13 mouse cellular contexts compared by ENCODE assay signal in genomic region chr4:141868051-141868450, GRCm38 (mm10). TPM values are rescaled to one million over a fixed set of nuclear protein-coding genes. Genes with fewer than 3 reads are reported as not detected.
DNase-seq lines count a peak whose midpoint lies in the region; ATAC-seq and TF ChIP-seq lines count a peak whose summit lies in the region.
"Had no signal": no experiment of that assay in that cellular context is flagged by ENCODE, and none has a peak within 500 bp of the region (broad histone marks: within the 10 kb centered on the region; RNA-seq: fewer than 3 reads in every experiment).

No protein-coding gene starts in this region.

- intact Hi-C loops in left cerebral cortex, adult 2 months (cut with DNase I): no loop called here
- intact Hi-C loops in left cerebral cortex, postnatal 4 days (cut with DNase I): no loop called here

- DNase-seq in heart, adult 11 months: peak; percentile 94
- DNase-seq in heart, adult 8-10 months (ENCODE audit: low spot score): no peak
- peak in 1 of 2 experiments; percentile 11 for DNase-seq in left cerebral cortex, adult 2 months (ENCODE audit: extremely low spot score in 1 of 2, low spot score in 2 of 2)
- no peak for DNase-seq in left cerebral cortex, postnatal 4 days
- no peak for DNase-seq in embryonic facial prominence, embryonic 14.5 days (ENCODE audit: low spot score)
- DNase-seq in frontal cortex, postnatal 36 days (ENCODE audit: low spot score in 2 of 2): no peak
- no peak for DNase-seq in layer of hippocampus, adult 9-10 months (ENCODE audit: low spot score)
- DNase-seq: layer of hippocampus, postnatal 36 days; thymus, adult 18-20 months had no signal

- 73% methylated on average over 10 of the region's 10 CpGs for WGBS in embryonic facial prominence, embryonic 14.5 days
- 71% methylated on average over 10 of the region's 10 CpGs for WGBS in midbrain, embryonic 15.5 days

- H3K36me3 ChIP-seq in embryonic facial prominence, embryonic 14.5 days (ENCODE audit: control insufficient read depth, insufficient read depth, low read length): no peaks in the 10 kb centered on the region
- no peaks in the 10 kb centered on the region for H3K36me3 ChIP-seq in midbrain, embryonic 15.5 days (replicated peaks)

- H3K27ac ChIP-seq in left cerebral cortex, adult 2 months: peak overlapping the region; percentile 81
- peak overlapping the region; percentile 53 for H3K27ac ChIP-seq in embryonic facial prominence, embryonic 14.5 days (replicated peaks; ENCODE audit: low read depth, low read length)
- peak overlapping the region; percentile 62 for H3K27ac ChIP-seq in midbrain, embryonic 15.5 days
- H3K27ac ChIP-seq: liver, embryonic 15.5 days had no signal

- H3K27me3 ChIP-seq in embryonic facial prominence, embryonic 14.5 days (replicated peaks; ENCODE audit: control insufficient read depth, insufficient read depth, low read length): no peaks in the 10 kb centered on the region
- no peaks in the 10 kb centered on the region for H3K27me3 ChIP-seq in midbrain, embryonic 15.5 days (replicated peaks)
- H3K27me3 ChIP-seq: liver, embryonic 15.5 days had no signal

- no peak overlapping the region for H3K4me2 ChIP-seq in embryonic facial prominence, embryonic 14.5 days (ENCODE audit: low read depth, low read length)
- no peak overlapping the region for H3K4me2 ChIP-seq in midbrain, embryonic 15.5 days
- H3K4me2 ChIP-seq: liver, embryonic 15.5 days had no signal

- H3K9me3 ChIP-seq in embryonic facial prominence, embryonic 14.5 days (ENCODE audit: control insufficient read depth, low read length): no peaks in the 10 kb centered on the region
- H3K9me3 ChIP-seq in midbrain, embryonic 15.5 days: no peaks in the 10 kb centered on the region
- H3K9me3 ChIP-seq: liver, embryonic 15.5 days had no signal

- ATAC-seq in embryonic facial prominence, embryonic 14.5 days (ENCODE audit: low read depth): no peak
- no peak for ATAC-seq in midbrain, embryonic 15.5 days (replicated peaks)
- ATAC-seq: CD4-positive, CD25-positive, alpha-beta regulatory T cell, adult 4 months had no signal

- no peak for TF ChIP-seq CTCF in left cerebral cortex, adult 2 months (IDR thresholded peaks at IDR 0.05)

- peaks cover 22% of the 10 kb centered on the region; the same call in 1 of the 2 replicates for H3K4me1 ChIP-seq in embryonic facial prominence, embryonic 14.5 days (ENCODE audit: control insufficient read depth, insufficient read depth, low read length)
- H3K4me1 ChIP-seq in midbrain, embryonic 15.5 days: peaks cover 57% of the 10 kb centered on the region

- H3K9ac ChIP-seq in embryonic facial prominence, embryonic 14.5 days (ENCODE audit: low read depth, low read length): no peak overlapping the region
- H3K9ac ChIP-seq in midbrain, embryonic 15.5 days: no peak overlapping the region
- H3K9ac ChIP-seq: liver, embryonic 15.5 days had no signal

- 0 out of 2 replicates have a peak overlapping the region, but pooled peaks have one; percentile 18 for H3K4me3 ChIP-seq in left cerebral cortex, adult 2 months
- no peak overlapping the region for H3K4me3 ChIP-seq in embryonic facial prominence, embryonic 14.5 days (ENCODE audit: low read depth, low read length)
- no peak overlapping the region for H3K4me3 ChIP-seq in midbrain, embryonic 15.5 days
- H3K4me3 ChIP-seq: liver, embryonic 15.5 days had no signal

RNA-seq across cellular contexts. Expression of gene Efhd2, which starts 6.7 kb away (rescaled TPM):
- 10 to 100 TPM; 18.1 to 21.4 (median 19.6) TPM for total RNA-seq in heart, adult 8-10 months (2022)
- total RNA-seq in left cerebral cortex, adult 2 months (2021): 100 to 1,000 TPM; 271 to 279 TPM
- total RNA-seq in left cerebral cortex, postnatal 4 days (2021): 10 to 100 TPM; 29.5 to 31.8 TPM
- polyA plus RNA-seq in embryonic facial prominence, embryonic 14.5 days (2014; fragmentation: Nextera tagmentation; extraction: Ambion mirVana): 61.6 and 62.1 TPM in 2 replicates
- polyA plus RNA-seq in midbrain, embryonic 15.5 days (2015; fragmentation: Nextera tagmentation; extraction: Ambion mirVana): 71.5 and 82.6 TPM in 2 replicates

RNA-seq across cellular contexts. Expression of gene Ctrc, which starts 21.9 kb away (rescaled TPM):
- total RNA-seq in heart, adult 8-10 months (2022): not detected
- not detected for total RNA-seq in left cerebral cortex, adult 2 months (2021)
- not detected for total RNA-seq in left cerebral cortex, postnatal 4 days (2021)
- not detected in 2 replicates for polyA plus RNA-seq in embryonic facial prominence, embryonic 14.5 days (2014; fragmentation: Nextera tagmentation; extraction: Ambion mirVana)
- polyA plus RNA-seq in midbrain, embryonic 15.5 days (2015; fragmentation: Nextera tagmentation; extraction: Ambion mirVana): not detected in 2 replicates
- total RNA-seq: layer of hippocampus, postnatal 36 days had no signal
- polyA plus RNA-seq: CD4-positive, CD25-positive, alpha-beta regulatory T cell, adult 4 months; kidney, adult 2 months; liver, embryonic 15.5 days had no signal

RNA-seq across cellular contexts. Expression of gene Cela2a, which starts 42.1 kb away (rescaled TPM):
- 1 to 10 TPM in 1 of 4 experiments, not detected in 3; 1.0 TPM for total RNA-seq in heart, adult 8-10 months (2022)
- not detected for total RNA-seq in left cerebral cortex, adult 2 months (2021)
- total RNA-seq in left cerebral cortex, postnatal 4 days (2021): not detected
- polyA plus RNA-seq in embryonic facial prominence, embryonic 14.5 days (2014; fragmentation: Nextera tagmentation; extraction: Ambion mirVana): not detected in 2 replicates
- polyA plus RNA-seq in midbrain, embryonic 15.5 days (2015; fragmentation: Nextera tagmentation; extraction: Ambion mirVana): 0.36 and 0.43 TPM in 2 replicates
- total RNA-seq: layer of hippocampus, postnatal 36 days had no signal
- polyA plus RNA-seq: CD4-positive, CD25-positive, alpha-beta regulatory T cell, adult 4 months had no signal

Comparison
In these comparisons a context has a peak if more than half of its experiments do, and no peak if none do; other contexts are left out.
1. RNA of gene Efhd2, which starts 6.7 kb away (total RNA-seq): 271 to 279 TPM in left cerebral cortex, adult 2 months; 29.5 to 31.8 TPM in left cerebral cortex, postnatal 4 days and 18.1 to 21.4 TPM in heart, adult 8-10 months; every median in the first group is over 4 times any median in the second.
2. Peak in every context shown above with its lines, with median percentiles within 50 percentile points of each other: H3K27ac ChIP-seq.